Mouse (Mus musculus): ENCODE measurements around the gene Cpne7. TPM values are rescaled to one million over a fixed set of nuclear protein-coding genes. Genes with fewer than 3 reads are reported as not detected.

The Cpne7 gene
- polyA plus RNA-seq, 1 experiment from 2014 or later: 0.94 TPM

- Histone ChIP-seq H3K4me3 (ENCODE audit: low read depth, low read length) (no peak overlapping the region), H3K9ac (replicated peaks; ENCODE audit: low read depth) (no peak overlapping the region), H3K9me3 (ENCODE audit: low read length) (no peaks in the 10 kb centered on the region), H3K36me3 (ENCODE audit: insufficient read depth, low read length) (no peaks in the 10 kb centered on the region), H3K27me3 (replicated peaks; ENCODE audit: insufficient read depth, low read length) (peaks cover 7% of the 10 kb centered on the region; the same call in 1 of the 2 replicates), H3K4me1 (ENCODE audit: insufficient read depth, low read depth, low read length) (peaks cover 3% of the 10 kb centered on the region), H3K27ac (ENCODE audit: low read length) (no peak overlapping the region), H3K4me2 (replicated peaks; ENCODE audit: low read depth, low read length) (no peak overlapping the region)
- 65% methylated on average over 5 of the region's 5 CpGs for WGBS
- no peak for DNase-seq (ENCODE audit: low spot score)
- TF ChIP-seq EP300 (IDR thresholded peaks at IDR 0.05): no peak
- no peak for TF ChIP-seq CTCF (IDR thresholded peaks at IDR 0.05)
- ATAC-seq: no peak
Observed at GRCm38 (mm10) chr8:123122670-123123069, 5.5 kb downstream of the Cpne7 start.

DNA sequence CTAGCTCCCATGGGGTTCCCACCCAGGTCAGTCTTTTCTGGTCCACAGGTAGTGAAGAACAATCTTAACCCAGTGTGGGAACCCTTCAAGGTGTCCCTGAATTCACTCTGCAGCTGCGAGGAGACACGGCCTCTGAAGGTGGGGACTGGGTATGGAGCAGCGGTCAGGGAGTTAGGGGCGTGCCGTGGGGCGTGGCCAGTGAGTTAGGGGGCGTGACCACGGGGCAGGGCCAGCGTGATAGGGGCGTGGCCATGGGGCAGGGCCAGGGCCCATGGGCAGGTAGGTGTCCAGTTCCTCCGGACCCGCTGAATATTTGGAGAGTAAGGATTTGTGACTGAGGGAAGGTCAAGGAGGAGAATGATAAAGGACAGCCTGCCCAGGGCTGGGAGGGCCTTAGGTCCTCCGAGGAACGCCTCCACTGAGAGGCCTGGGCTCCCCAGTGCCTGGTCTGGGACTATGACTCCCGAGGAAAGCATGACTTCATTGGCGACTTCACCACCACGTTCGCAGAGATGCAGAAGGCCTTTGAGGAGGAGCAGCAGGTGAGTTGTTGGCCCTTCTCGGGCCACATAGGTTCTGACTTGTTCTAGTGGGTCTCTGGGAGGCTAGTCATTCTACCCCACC, 9.1 kb downstream of the Cpne7 start:
- Histone ChIP-seq H3K9me3 (ENCODE audit: low read length) (no peaks in the 10 kb centered on the region), H3K27me3 (replicated peaks; ENCODE audit: insufficient read depth, low read length) (no peaks in the 10 kb centered on the region), H3K4me2 (replicated peaks; ENCODE audit: low read depth, low read length) (no peak overlapping the region), H3K27ac (ENCODE audit: low read length) (no peak overlapping the region), H3K4me1 (ENCODE audit: insufficient read depth, low read depth, low read length) (no peaks in the 10 kb centered on the region; the same call in 1 of the 2 replicates), H3K36me3 (ENCODE audit: insufficient read depth, low read length) (no peaks in the 10 kb centered on the region), H3K4me3 (ENCODE audit: low read depth, low read length) (no peak overlapping the region), H3K9ac (replicated peaks; ENCODE audit: low read depth) (no peak overlapping the region)
- DNase-seq (ENCODE audit: low spot score) (peak; percentile 34), ATAC-seq (peak; percentile 86)
- 7% methylated on average over 19 of the region's 19 CpGs for WGBS
- TF ChIP-seq CTCF (IDR thresholded peaks at IDR 0.05): no peak
- TF ChIP-seq EP300 (IDR thresholded peaks at IDR 0.05): no peak

GRCm38 (mm10) chr8:123131041-123131440, 13.9 kb downstream of the Cpne7 start:
- H3K27me3 ChIP-seq (replicated peaks; ENCODE audit: insufficient read depth, low read length): no peaks in the 10 kb centered on the region
- 38% methylated on average over 9 of the region's 9 CpGs for WGBS
- H3K36me3 ChIP-seq (ENCODE audit: insufficient read depth, low read length): no peaks in the 10 kb centered on the region
- no peak overlapping the region for H3K4me2 ChIP-seq (replicated peaks; ENCODE audit: low read depth, low read length)
- no peak for DNase-seq (ENCODE audit: low spot score)
- no peak for TF ChIP-seq EP300 (IDR thresholded peaks at IDR 0.05)
- H3K9me3 ChIP-seq (ENCODE audit: low read length): no peaks in the 10 kb centered on the region
- peak; percentile 46; the same call in 1 of the 2 replicates for ATAC-seq
- H3K27ac ChIP-seq (ENCODE audit: low read length): peak overlapping the region; percentile 20; the same call in 1 of the 2 replicates
- no peaks in the 10 kb centered on the region; the same call in 1 of the 2 replicates for H3K4me1 ChIP-seq (ENCODE audit: insufficient read depth, low read depth, low read length)
- H3K4me3 ChIP-seq (ENCODE audit: low read depth, low read length): no peak overlapping the region
- no peak overlapping the region for H3K9ac ChIP-seq (replicated peaks; ENCODE audit: low read depth)

- Histone ChIP-seq H3K9me3 (ENCODE audit: low read length) (no peaks in the 10 kb centered on the region), H3K4me3 (ENCODE audit: low read depth, low read length) (no peak overlapping the region), H3K4me1 (ENCODE audit: insufficient read depth, low read depth, low read length) (no peaks in the 10 kb centered on the region), H3K36me3 (ENCODE audit: insufficient read depth, low read length) (no peaks in the 10 kb centered on the region), H3K27me3 (replicated peaks; ENCODE audit: insufficient read depth, low read length) (no peaks in the 10 kb centered on the region), H3K27ac (ENCODE audit: low read length) (no peak overlapping the region), H3K9ac (replicated peaks; ENCODE audit: low read depth) (no peak overlapping the region), H3K4me2 (replicated peaks; ENCODE audit: low read depth, low read length) (no peak overlapping the region)
- WGBS: 100% methylated on average over 2 of the region's 2 CpGs
- TF ChIP-seq CTCF (IDR thresholded peaks at IDR 0.05) (peak; percentile 34; the same call in 1 of the 2 replicates), EP300 (IDR thresholded peaks at IDR 0.05) (no peak)
- no peak for ATAC-seq
- DNase-seq (ENCODE audit: low spot score): no peak
Observed at GRCm38 (mm10) chr8:123132953-123133352, 15.8 kb downstream of the Cpne7 start.

- Histone ChIP-seq H3K4me2 (replicated peaks; ENCODE audit: low read depth, low read length) (no peak overlapping the region), H3K9ac (replicated peaks; ENCODE audit: low read depth) (no peak overlapping the region), H3K4me1 (ENCODE audit: insufficient read depth, low read depth, low read length) (no peaks in the 10 kb centered on the region), H3K36me3 (ENCODE audit: insufficient read depth, low read length) (no peaks in the 10 kb centered on the region), H3K27me3 (replicated peaks; ENCODE audit: insufficient read depth, low read length) (no peaks in the 10 kb centered on the region), H3K27ac (ENCODE audit: low read length) (no peak overlapping the region), H3K4me3 (ENCODE audit: low read depth, low read length) (no peak overlapping the region), H3K9me3 (ENCODE audit: low read length) (no peaks in the 10 kb centered on the region)
- 80% methylated on average over 11 of the region's 11 CpGs for WGBS
- ATAC-seq (no peak), DNase-seq (ENCODE audit: low spot score) (no peak)
- TF ChIP-seq EP300 (IDR thresholded peaks at IDR 0.05) (no peak), CTCF (IDR thresholded peaks at IDR 0.05) (no peak)
Observed at GRCm38 (mm10) chr8:123134149-123134713, 17.1 kb downstream of the Cpne7 start.

GRCm38 (mm10) chr8:123135406-123135805, 18.2 kb downstream of the Cpne7 start:
- ATAC-seq (no peak), DNase-seq (ENCODE audit: low spot score) (peak; percentile 33)
- Histone ChIP-seq H3K9me3 (ENCODE audit: low read length) (no peaks in the 10 kb centered on the region), H3K4me2 (replicated peaks; ENCODE audit: low read depth, low read length) (no peak overlapping the region), H3K27me3 (replicated peaks; ENCODE audit: insufficient read depth, low read length) (no peaks in the 10 kb centered on the region), H3K9ac (replicated peaks; ENCODE audit: low read depth) (no peak overlapping the region), H3K36me3 (ENCODE audit: insufficient read depth, low read length) (no peaks in the 10 kb centered on the region), H3K27ac (ENCODE audit: low read length) (no peak overlapping the region), H3K4me3 (ENCODE audit: low read depth, low read length) (no peak overlapping the region), H3K4me1 (ENCODE audit: insufficient read depth, low read depth, low read length) (no peaks in the 10 kb centered on the region)
- TF ChIP-seq CTCF (IDR thresholded peaks at IDR 0.05) (no peak), EP300 (IDR thresholded peaks at IDR 0.05) (no peak)
- 23% methylated on average over 7 of the region's 7 CpGs for WGBS

All from lung, postnatal 0 days (tissue).